Mouse (Mus musculus) hematopoietic stem cell, adult 5-6 weeks (primary cell): ENCODE results near the gene Rps6ka1. TPM values are rescaled to one million over a fixed set of nuclear protein-coding genes. Genes with fewer than 3 reads are reported as not detected.
"Not testable (repeated sequence)": the region's sequence is repeated elsewhere in the genome, so short reads cannot be mapped to it uniquely, and the experiment has no call there.

Experiments
- ATAC-seq, 2 experiments: fragments of 125-278 bp in 1 of 2; replicated peaks in 1 of 2; 2 replicates each; pipeline ENCODE4 v1.8.0; 2016 to 2017; ENCODE audit warnings: inconsistent platforms in 2 of 2, mild to moderate bottlenecking in 2 of 2, moderate number of reproducible peaks in 2 of 2, low read depth in 1 of 2, moderate TSS enrichment in 1 of 2; ENCODE audit not compliant: low FRiP score in 2 of 2, poor library complexity in 2 of 2, severe bottlenecking in 2 of 2, insufficient read depth in 1 of 2, low TSS enrichment in 1 of 2
- total RNA-seq: library from RNA; stranded (forward); fragments of 172-1452, 232-1000 nt; gene quantifications from 2 replicates; pipeline ENCODE4 v1.2.3, GENCODE M21; 2017

Rps6ka1 gene
- total RNA-seq, 1 experiment from 2014 or later = 65.1 TPM

- peak; percentile 28 to 40 for ATAC-seq
Measured at GRCm38 (mm10) chr4:133873926-133874864, 13.4 kb downstream of the Rps6ka1 start.

- ATAC-seq = no peak
Measured at GRCm38 (mm10) chr4:133873431-133873851, 14.2 kb downstream of the Rps6ka1 start.

- ATAC-seq = peak; percentile 77 to 86
Measured at GRCm38 (mm10) chr4:133872812-133873300, 14.7 kb downstream of the Rps6ka1 start.

- ATAC-seq = 0 out of 4 replicates have a peak, but pooled peaks of 1 of the 2 experiments have one; percentile 6
Measured at GRCm38 (mm10) chr4:133872222-133872811, 15.3 kb downstream of the Rps6ka1 start.

- ATAC-seq = no peak
Measured at GRCm38 (mm10) chr4:133865231-133865630, 22.4 kb downstream of the Rps6ka1 start.

- no peak for ATAC-seq
Measured at GRCm38 (mm10) chr4:133864380-133864981, 23.1 kb downstream of the Rps6ka1 start.

GRCm38 (mm10) chr4:133863795-133864379 lies 23.7 kb downstream of the Rps6ka1 start:
- no peak for ATAC-seq

GRCm38 (mm10) chr4:133857527-133857926 lies 30.1 kb downstream of the Rps6ka1 start:
- ATAC-seq = no peak

GRCm38 (mm10) chr4:133854621-133855020 lies 33.0 kb downstream of the Rps6ka1 start:
- ATAC-seq = no peak

GRCm38 (mm10) chr4:133853630-133854029 lies 34.0 kb downstream of the Rps6ka1 start:
- ATAC-seq = no peak

- no peak for ATAC-seq
Measured at GRCm38 (mm10) chr4:133846625-133847024, 41.0 kb downstream of the Rps6ka1 start.

- no peak for ATAC-seq
Measured at GRCm38 (mm10) chr4:133845060-133845459, 42.5 kb downstream of the Rps6ka1 start.

GRCm38 (mm10) chr4:133844209-133844841 lies 43.3 kb downstream of the Rps6ka1 start:
- ATAC-seq = peak; percentile 43 to 46; a peak in 1 of 4 replicates

- peak; percentile 51 to 52; a peak in 3 of 4 replicates for ATAC-seq
Measured at GRCm38 (mm10) chr4:133842992-133843737, 44.4 kb downstream of the Rps6ka1 start.

GRCm38 (mm10) chr4:133841756-133842483 lies 45.7 kb downstream of the Rps6ka1 start:
- ATAC-seq = not testable (repeated sequence)

GRCm38 (mm10) chr4:133841035-133841434 lies 46.6 kb downstream of the Rps6ka1 start:
- peak; percentile 72 to 82 for ATAC-seq
